Mouse (Mus musculus) telencephalon, adult 2 months (tissue): ENCODE data around the gene Fsd1.
A peak's percentile ranks its signal among the peaks of the same experiment; 100 is the strongest.
"Not testable (repeated sequence)": the region's sequence is repeated elsewhere in the genome, so short reads cannot be mapped to it uniquely, and the experiment has no call there.

Experiments used
- DNase-seq: peaks from one replicate; pipeline ENCODE4 v3.0.0-alpha.2; 2011; ENCODE audit warnings: low read depth, low spot score

The Fsd1 gene

DNA sequence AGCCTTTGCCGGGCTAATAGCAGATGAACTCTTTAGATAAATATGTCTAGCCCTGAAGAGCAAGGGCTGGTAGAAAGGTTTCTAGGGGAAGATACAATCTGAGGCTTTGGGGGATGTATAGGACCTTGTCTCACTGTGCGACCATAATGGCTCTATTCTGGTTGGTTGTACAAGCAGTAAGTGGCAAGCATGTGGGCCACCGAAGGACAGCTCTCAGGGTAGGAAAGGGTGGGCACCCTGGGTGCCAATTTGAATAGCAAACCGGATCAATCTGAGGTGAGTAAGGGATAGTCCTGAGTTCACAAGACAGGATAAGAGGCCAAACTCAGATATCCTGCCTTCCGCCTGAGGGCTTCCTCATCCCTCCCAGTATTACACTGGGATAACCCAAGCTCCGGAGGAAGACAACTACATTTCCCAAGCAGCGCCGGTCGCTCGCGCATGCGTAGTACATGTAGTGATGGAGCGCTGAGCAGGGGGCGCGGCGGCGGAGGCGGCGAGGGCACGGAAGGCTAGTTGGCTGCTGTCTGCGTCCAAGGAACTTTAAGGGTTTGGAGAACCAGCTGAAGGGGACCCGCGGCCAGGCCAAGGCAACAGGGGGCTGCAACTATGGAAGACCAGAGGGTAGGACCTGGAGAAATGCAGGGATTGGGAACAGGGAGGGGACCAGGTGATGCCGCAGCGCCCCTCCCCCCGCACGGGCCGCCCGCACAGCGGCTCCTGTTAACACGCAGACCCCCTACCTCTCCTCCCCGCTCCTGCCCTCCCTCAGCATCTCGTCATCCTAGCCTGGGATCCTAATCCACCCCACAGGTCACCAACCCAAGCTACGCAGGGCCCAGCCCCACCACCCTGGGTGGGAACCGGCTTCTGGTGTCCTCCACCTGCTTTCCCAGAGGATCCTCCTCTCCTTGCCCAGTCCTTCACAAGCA is at the start of gene Fsd1:
Gene Fsd1 (plus strand): TSS at position 480 of the 932 bp plus-strand sequence.
- peak; percentile 65 for DNase-seq

DNA sequence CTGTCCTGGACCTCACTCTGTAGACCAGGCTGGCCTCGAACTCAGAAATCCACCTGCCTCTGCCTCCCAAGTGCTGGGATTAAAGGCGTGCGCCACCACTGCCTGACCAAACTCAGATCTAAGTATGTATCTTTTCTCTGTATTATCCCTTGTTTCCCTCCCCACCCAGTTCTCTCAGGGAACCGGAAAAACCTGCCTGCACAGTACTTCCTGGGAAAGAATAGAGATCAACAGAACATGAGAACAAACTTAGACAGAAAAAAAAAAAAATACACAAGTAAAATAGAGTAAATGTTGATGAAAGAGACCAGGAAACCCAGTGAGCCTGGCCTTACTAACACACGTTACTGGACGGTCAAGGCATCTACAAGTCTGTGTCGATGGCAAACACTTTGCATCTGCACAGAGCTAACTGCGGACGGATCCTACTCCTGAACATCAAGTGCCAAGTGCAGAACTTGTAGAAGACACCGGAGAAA is 41.9 kb upstream of the Fsd1 start:
- DNase-seq, result not testable (repeated sequence)

DNA sequence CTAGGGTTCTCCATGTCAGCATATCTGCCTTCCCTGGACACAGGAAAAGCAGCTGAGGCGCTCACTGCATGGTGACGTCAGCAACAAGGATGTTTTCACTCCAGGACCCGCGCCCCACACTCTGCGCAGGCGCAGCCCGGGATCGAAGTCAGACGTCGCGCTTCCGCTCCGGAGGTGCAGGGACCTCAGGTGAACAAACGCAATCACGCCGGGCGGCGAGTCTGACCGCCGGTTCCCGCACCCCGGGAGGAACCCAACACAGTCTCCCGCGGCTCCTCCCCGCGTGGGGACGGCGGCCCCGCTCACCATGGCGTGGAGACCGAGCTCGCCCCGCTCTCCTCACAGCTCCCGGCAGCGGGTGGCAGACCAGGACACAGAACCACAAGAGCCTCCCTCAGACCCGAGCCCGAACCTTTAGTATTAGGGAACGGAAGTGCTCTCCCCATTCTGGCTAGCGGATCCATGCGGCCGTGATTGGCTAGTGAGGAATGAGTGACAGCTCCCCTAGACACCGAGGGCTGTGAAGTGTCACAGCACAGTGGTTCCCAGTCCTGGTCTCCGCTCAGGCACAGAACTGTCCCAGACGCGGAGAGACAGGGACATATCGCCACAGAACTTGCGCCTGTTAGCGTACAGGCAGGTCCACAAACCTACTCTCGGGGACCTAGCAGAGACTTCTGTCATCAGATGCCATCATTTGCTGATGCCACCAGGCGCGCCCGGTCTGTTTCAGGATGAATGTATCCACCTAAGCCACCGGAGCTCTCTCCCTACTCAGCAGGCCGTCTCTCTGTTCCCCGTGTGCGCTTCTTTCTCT is 41.2 kb upstream of the Fsd1 start:
- DNase-seq, result peak; percentile 81

DNA sequence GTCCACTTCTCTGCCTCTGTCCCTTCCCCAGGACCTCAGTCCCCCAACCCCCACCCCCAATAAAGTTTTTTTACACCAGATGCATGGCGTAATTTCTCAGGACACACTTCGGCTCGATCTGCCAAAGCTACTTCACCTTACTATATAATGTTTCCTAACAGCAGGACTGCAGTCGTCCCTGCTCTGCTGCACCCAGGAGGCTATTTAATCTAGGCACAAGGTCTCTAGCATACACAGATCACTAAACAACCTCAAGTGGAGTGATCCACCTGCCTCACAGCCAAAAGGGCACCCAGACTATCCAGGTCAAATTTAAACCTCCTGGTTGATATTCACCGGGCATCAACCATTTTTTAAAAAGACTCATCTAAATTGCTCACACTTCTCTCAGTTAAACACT is 40.6 kb upstream of the Fsd1 start:
- no peak for DNase-seq

DNA sequence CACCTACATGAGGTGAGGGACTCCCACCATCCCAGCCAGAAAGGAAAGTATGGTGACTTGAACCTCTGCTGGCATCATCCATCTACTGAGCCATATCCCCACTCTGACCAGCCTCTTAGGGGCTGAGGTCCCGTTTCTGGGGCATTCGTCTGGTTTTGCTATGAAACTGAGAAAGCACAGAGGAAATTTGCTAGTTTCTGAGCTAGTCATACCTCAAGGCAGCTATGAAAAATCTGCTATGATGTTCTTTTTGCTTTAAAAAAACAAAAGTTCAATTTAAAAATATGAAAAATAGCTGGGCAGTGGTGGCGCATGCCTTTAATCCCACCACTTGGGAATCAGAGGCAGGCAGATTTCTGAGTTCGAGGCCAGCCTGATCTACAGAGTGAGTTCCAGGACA is 37.7 kb upstream of the Fsd1 start:
- DNase-seq, result no peak

DNA sequence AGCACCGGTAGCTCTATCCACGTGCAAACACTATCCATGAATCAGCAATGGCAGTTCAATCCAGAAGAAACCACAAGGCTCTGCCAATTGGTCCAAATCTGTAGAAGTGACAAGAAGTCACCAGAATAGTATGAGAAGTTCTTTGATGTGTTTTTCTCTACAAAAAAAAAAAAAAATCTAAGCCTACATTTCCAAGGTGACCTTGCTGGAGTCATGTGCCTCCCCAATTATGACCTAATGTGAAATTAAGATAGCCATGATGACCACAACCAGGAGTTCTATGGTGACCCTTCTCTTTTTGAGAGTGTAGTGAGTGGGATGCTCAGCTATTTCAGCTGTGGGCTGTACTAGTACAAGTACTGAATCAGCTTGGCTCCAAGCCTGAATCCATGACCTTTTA is 36.9 kb upstream of the Fsd1 start, which contains the start of gene Zfp119b:
Gene Zfp119b (minus strand): TSS at position 101 of the 400 bp plus-strand sequence.
- DNase-seq, result no peak

DNA sequence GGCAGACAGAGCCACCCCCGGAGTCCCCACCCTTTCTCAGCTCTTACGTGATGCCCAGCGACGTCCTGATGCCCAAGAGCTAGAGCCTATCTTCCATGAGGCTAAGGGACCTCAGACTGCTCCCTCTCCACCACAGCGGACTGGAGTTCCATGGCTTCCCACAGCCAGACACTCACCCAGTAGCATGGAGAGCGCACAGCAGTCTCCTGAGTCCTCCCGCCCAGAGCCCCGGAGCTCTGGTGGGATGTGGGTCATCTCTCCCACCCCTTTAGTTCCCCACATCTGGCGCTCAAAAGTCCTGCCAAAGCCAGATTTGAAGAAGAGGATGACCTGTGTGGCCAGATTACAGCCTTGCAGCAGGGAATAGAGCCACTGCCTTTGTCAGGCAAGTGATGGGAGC is 35.7 kb upstream of the Fsd1 start:
- DNase-seq, result no peak

DNA sequence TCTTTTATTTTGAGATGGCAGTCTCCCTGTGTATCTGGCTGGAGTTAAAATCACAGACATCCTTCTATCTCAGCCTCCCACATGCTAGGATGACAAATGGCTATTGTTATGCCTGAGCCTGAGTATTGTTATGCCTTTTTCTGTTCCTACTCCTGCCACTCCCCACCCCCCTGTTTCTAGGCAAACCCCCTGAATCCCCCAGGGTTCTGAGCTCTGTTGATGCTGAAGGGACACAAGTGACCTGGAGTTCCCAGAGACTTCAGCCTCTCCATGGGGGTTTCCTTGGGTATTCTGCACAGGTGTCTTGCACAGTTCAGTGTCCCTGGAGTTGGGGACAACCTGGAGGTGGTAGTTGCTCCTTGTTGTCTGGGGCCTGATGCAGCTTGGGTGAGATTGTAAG is 34.3 kb upstream of the Fsd1 start:
- DNase-seq, result no peak

DNA sequence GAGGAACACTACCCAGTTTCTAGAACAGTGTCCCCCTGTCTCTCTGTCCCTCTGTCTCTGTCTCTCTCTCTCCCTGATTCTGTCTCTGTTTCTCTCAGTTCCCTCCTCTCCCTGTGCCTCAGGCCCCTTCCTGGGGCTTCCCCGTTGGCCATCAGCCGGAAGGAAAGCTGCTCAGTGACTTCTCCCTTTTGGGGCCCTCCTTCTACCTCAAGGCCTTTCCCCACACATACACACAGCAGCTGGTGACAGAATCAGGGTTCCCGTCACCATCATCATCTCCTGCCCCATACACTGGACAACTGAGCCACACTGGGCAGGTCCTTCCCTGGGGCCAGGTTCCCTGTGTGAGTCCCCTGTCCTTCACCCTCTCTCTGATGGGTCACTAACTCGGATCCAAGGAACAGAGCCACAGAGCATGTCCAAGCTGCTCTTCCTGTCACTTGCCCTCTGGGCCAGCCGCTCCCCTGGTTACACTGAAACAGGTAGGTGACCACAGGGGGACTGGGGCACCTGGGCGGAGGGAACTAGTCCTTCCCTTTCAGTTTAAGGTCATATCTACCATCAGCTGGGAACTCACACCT is 33.8 kb upstream of the Fsd1 start, which contains the start of gene Ebi3:
Gene Ebi3 (plus strand): TSS at position 194 of the 581 bp plus-strand sequence.
- DNase-seq, result no peak

DNA sequence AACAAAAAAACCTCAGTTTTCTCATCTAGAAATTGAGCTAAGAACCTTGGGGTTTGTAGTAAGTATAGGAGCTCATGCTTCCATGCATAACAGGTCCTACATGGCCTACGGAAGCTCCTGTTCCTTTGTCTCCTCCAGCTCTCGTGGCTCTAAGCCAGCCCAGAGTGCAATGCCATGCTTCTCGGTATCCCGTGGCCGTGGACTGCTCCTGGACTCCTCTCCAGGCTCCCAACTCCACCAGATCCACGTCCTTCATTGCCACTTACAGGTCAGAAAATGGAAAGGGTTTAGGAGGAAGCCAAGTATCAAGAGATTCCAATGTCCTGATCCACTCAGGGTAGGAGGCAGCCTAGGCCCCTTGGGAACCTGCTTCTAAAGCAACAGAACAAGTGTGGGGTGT is 32.6 kb upstream of the Fsd1 start:
- no peak for DNase-seq

DNA sequence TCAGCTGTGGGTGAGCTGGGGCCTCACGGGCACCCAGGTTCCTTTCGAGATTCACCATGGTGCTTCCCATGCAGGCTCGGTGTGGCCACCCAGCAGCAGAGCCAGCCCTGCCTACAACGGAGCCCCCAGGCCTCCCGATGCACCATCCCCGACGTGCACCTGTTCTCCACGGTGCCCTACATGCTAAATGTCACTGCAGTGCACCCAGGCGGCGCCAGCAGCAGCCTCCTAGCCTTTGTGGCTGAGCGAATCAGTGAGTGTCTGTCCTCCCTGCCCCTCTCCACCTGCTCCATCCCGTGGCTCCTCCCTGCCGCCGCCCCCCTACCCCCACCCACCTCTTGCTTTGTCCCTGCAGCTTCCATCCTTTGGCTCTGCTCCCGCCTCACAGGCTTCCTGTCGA is 32.1 kb upstream of the Fsd1 start:
- no peak for DNase-seq

DNA sequence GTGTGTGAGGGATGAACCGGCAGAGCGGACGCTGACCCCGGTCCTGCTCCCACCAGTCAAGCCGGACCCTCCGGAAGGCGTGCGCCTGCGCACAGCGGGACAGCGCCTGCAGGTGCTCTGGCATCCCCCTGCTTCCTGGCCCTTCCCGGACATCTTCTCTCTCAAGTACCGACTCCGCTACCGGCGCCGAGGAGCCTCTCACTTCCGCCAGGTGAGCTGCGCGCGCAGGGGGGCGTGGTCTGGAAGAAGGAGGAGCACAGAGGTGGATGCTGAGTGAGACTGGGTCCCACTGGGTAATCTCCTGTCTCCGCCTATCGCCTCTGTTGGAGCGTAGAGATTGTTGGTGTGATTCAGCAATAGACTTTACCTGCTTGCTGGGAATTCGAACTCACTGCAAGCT is 30.2 kb upstream of the Fsd1 start:
- DNase-seq, result peak; percentile 55

DNA sequence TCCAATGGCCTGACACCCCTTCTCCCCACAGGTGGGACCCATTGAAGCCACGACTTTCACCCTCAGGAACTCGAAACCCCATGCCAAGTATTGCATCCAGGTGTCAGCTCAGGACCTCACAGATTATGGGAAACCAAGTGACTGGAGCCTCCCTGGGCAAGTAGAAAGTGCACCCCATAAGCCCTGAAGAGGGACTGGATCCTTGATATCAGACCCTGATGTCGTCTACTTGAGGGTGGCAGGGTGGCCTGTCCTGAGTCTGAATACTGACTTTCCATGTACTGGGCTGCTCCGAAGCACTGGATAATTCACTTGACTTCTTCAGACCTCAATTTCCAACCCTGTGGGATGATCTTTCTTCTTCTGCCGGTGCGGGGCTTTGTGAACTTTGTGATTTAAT is 29.7 kb upstream of the Fsd1 start:
- no peak for DNase-seq

DNA sequence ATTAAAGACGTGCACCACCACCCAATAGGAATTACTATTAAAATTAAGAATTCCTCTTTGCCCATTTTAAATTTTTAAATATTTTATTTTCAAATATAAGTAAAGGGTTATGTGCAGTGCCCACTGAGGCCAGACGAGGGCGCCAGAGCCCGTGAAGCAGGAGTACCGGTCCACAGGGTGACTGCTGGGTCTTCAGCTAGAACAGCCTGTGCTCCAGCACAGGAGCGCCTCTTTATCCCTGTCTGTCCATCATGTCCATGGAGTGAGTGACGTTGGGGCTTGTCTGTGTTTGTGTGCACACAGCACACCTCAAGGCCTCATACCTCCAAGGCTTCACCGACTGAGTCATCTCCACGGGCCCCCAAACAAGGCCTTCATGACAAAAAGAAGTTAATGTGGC is 29.1 kb upstream of the Fsd1 start:
- peak; percentile 42 for DNase-seq

DNA sequence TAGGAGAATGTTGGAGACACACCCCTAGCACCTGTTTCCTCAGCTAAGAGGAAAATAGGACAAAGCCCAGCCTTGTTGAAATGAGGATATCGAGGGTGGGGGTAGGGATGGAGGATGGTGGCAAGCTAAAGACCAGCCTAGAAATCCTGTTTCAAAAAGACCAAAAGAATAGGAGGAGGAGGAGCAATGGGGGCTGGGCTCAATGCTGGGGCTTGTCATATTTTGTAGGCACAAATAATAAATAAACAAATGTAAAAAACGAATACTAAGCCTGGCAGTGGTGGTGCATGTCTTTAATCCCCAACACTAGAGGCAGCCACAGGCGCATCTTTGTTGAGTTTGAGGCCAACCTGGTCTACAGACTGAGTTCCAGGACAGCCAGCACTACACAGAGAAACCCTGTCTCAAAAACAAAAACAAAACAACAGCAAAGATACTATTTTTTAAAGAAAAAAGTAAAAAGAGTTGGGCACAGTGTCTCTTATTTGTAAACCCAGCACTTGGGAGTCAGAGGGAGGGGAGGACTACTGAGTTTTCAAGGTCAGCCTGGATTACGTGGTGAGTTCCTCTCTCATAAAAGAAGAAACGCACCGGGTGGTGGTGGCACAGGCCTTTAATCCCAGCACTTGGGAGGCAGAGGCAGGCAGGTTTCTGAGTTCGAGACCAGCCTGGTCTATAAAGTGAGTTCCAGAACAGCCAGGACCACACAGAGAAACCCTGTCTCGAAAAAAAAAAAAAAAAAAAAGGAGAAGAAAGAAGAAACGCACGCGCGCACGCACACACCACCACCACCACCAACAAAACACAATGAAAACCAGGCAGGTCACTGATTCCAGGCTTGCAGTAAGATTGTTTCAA is 28.4 kb upstream of the Fsd1 start:
- DNase-seq, result no peak

DNA sequence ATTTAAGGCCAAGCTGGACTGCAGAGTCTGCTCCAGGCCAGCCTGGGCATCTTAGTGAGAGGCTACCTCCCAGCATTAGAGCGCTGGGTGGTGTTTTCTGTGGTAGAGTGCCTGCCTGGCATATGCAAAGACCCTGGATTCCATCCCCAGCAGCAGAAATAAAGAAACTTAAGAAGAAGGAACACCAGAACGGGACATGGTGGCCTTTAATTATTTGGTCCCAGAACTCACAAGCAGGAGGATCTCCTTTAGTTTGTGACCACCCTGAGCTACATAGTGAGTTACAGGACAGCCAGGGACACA is 27.8 kb upstream of the Fsd1 start:
- DNase-seq, result no peak

DNA sequence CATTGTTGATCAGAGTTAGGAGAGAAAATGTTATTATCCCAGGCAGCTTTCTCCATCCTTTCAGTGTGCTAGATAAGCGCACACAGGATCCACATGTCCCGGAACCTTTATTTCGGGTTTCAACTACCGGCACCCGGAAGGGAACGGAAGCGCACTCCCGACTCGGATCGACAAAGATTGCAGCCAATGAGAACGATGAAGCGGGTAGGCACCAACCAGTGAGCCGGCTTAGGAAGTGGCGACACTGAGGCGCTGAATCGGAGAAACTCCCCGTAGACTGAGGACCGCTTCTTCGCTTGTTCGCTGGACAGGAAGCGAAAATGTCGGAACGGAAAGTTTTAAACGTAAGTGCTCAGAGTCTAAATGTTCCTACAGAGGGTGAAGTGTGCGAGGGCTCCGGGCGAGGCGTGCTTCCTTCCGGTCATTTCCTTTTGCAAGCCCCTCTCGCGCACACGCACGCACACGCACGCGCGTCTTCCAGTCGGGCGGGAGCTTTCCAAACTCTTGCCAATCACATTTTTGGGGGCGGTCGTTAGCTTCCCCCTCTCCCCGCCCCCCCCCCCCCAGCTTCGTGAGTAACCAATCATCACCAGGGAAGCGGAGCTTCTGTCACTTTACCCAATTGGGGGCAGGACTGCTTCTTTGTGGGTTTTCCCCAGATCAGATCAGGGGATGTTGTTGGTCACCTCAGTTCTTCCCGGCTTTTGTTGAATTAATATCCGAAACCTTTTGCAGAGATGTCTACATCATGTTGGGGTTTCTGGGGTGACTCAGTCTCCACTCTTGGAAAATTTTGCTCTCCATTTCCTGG is 27.2 kb upstream of the Fsd1 start, which contains the start of gene Yju2:
Gene Yju2 (plus strand): TSS at position 182 of the 811 bp plus-strand sequence.
- peak; percentile 98 for DNase-seq

DNA sequence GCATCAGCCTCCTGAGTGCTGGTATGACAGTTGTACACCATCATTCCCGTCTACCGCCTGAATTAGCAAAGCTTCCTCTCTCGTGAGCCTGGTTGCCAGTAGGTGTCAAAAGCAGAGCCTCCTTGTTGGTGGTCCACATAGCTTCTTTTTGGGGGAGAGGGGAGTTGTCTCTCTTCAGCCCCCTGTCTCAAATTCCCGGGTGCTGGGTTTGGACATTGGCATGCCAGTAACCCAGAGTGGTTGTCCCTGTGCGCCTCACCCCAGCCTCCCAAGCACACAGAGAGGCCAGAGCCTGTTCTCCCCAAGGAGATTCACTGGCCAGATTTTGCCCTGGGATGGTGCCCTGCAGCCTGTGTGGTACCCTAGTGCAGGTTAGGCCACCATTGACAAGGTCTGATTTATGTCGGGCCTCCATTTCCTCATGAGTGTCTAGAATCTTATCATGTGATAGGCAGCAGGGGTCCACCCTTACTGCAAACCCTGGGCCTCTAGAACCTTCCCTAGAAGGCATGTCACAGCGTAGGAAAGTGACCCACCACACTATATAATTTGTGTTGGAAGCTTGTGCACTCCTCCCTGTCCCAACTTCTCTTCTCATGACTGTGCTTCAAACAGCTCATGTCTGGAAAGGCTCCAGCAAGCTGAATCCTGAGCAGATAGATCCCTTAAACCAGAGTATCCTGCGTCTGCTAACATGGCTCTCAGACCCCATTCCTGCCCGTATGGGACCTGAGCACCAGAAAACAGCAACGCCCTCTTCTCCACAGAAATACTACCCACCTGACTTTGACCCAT is 26.2 kb upstream of the Fsd1 start:
- no peak for DNase-seq

DNA sequence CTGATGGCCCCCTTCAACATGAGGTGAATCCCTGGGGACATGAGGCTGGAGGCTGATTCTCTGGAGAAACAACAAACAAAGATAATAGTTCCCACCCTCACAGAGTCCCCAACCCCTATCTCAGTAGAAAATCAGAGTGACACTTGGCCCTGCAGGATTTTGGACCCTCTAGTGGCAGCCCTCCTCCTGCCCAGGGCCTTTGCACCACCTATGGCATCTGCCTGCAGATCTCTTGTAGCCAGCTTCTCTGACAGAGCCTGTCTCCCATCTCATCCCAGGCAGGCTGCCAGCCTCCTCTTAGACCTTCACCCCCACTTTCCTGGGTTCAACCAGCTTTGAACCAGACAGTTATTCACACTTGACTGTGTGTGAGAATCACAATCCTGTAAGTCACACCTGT is 25.5 kb upstream of the Fsd1 start:
- DNase-seq, result no peak
